Mouse (Mus musculus): Measurements from ENCODE around the gene Spats2l. TPM values are rescaled to one million over a fixed set of nuclear protein-coding genes. Genes with fewer than 3 reads are reported as not detected.
A peak's percentile ranks its signal among the peaks of the same experiment; 100 is the strongest.

Gene Spats2l
- polyA plus RNA-seq, 1 experiment from 2014 or later: 52.4 TPM

- no peaks in the 10 kb centered on the region for H3K36me3 ChIP-seq (replicated peaks; ENCODE audit: control insufficient read depth, insufficient read depth, low read depth, low read length)
- no peaks in the 10 kb centered on the region for H3K27me3 ChIP-seq (ENCODE audit: control insufficient read depth, insufficient read depth, low read length)
- peak; percentile 19 for DNase-seq (ENCODE audit: low spot score)
- H3K9me3 ChIP-seq (replicated peaks; ENCODE audit: control insufficient read depth, low read length): no peaks in the 10 kb centered on the region
- no peak overlapping the region for H3K27ac ChIP-seq (replicated peaks; ENCODE audit: low read depth, low read length)
- no peak overlapping the region for H3K4me3 ChIP-seq (ENCODE audit: low read depth, low read length)
- H3K4me1 ChIP-seq (ENCODE audit: control insufficient read depth, insufficient read depth, low read length): no peaks in the 10 kb centered on the region
- H3K4me2 ChIP-seq (ENCODE audit: low read depth, low read length): no peak overlapping the region
- peak; percentile 52; the same call in 1 of the 2 replicates for ATAC-seq (replicated peaks; ENCODE audit: insufficient number of reproducible peaks, low FRiP score, low TSS enrichment, low read depth)
- H3K9ac ChIP-seq (replicated peaks; ENCODE audit: low read length): no peak overlapping the region
- WGBS: 44% methylated on average over 7 of the region's 7 CpGs
These were observed 167.1 kb downstream of the Spats2l start for GRCm38 (mm10) chr1:57941095-57941494.

GRCm38 (mm10) chr1:57941734-57942133 is 167.8 kb downstream of the Spats2l start:
- Histone ChIP-seq H3K27ac (replicated peaks; ENCODE audit: low read depth, low read length) (no peak overlapping the region), H3K4me1 (ENCODE audit: control insufficient read depth, insufficient read depth, low read length) (no peaks in the 10 kb centered on the region), H3K9ac (replicated peaks; ENCODE audit: low read length) (no peak overlapping the region), H3K4me2 (ENCODE audit: low read depth, low read length) (no peak overlapping the region), H3K36me3 (replicated peaks; ENCODE audit: control insufficient read depth, insufficient read depth, low read depth, low read length) (no peaks in the 10 kb centered on the region), H3K9me3 (replicated peaks; ENCODE audit: control insufficient read depth, low read length) (no peaks in the 10 kb centered on the region), H3K4me3 (ENCODE audit: low read depth, low read length) (no peak overlapping the region), H3K27me3 (ENCODE audit: control insufficient read depth, insufficient read depth, low read length) (no peaks in the 10 kb centered on the region)
- ATAC-seq (replicated peaks; ENCODE audit: insufficient number of reproducible peaks, low FRiP score, low TSS enrichment, low read depth) (no peak), DNase-seq (ENCODE audit: low spot score) (no peak)
- WGBS: 52% methylated on average over 11 of the region's 11 CpGs

GRCm38 (mm10) chr1:57942215-57942614 is 168.3 kb downstream of the Spats2l start:
- Histone ChIP-seq H3K4me3 (ENCODE audit: low read depth, low read length) (no peak overlapping the region), H3K9ac (replicated peaks; ENCODE audit: low read length) (no peak overlapping the region), H3K27ac (replicated peaks; ENCODE audit: low read depth, low read length) (no peak overlapping the region), H3K36me3 (replicated peaks; ENCODE audit: control insufficient read depth, insufficient read depth, low read depth, low read length) (no peaks in the 10 kb centered on the region), H3K4me2 (ENCODE audit: low read depth, low read length) (no peak overlapping the region), H3K4me1 (ENCODE audit: control insufficient read depth, insufficient read depth, low read length) (no peaks in the 10 kb centered on the region), H3K9me3 (replicated peaks; ENCODE audit: control insufficient read depth, low read length) (no peaks in the 10 kb centered on the region), H3K27me3 (ENCODE audit: control insufficient read depth, insufficient read depth, low read length) (no peaks in the 10 kb centered on the region)
- DNase-seq (ENCODE audit: low spot score) (no peak), ATAC-seq (replicated peaks; ENCODE audit: insufficient number of reproducible peaks, low FRiP score, low TSS enrichment, low read depth) (no peak)
- WGBS: 67% methylated on average over 6 of the region's 6 CpGs

GRCm38 (mm10) chr1:57947552-57948347 is 173.8 kb downstream of the Spats2l start:
- H3K27me3 ChIP-seq (ENCODE audit: control insufficient read depth, insufficient read depth, low read length): no peaks in the 10 kb centered on the region
- WGBS: 19% methylated on average over 2 of the region's 2 CpGs
- no peaks in the 10 kb centered on the region for H3K4me1 ChIP-seq (ENCODE audit: control insufficient read depth, insufficient read depth, low read length)
- ATAC-seq (replicated peaks; ENCODE audit: insufficient number of reproducible peaks, low FRiP score, low TSS enrichment, low read depth) (no peak), DNase-seq (ENCODE audit: low spot score) (peak; percentile 36)
- H3K27ac ChIP-seq (replicated peaks; ENCODE audit: low read depth, low read length): no peak overlapping the region
- H3K4me2 ChIP-seq (ENCODE audit: low read depth, low read length): no peak overlapping the region
- H3K9ac ChIP-seq (replicated peaks; ENCODE audit: low read length): no peak overlapping the region
- no peak overlapping the region for H3K4me3 ChIP-seq (ENCODE audit: low read depth, low read length)
- no peaks in the 10 kb centered on the region for H3K9me3 ChIP-seq (replicated peaks; ENCODE audit: control insufficient read depth, low read length)
- no peaks in the 10 kb centered on the region for H3K36me3 ChIP-seq (replicated peaks; ENCODE audit: control insufficient read depth, insufficient read depth, low read depth, low read length)

GRCm38 (mm10) chr1:57949195-57949594 is 175.2 kb downstream of the Spats2l start:
- H3K4me2 ChIP-seq (ENCODE audit: low read depth, low read length): no peak overlapping the region
- no peak overlapping the region for H3K4me3 ChIP-seq (ENCODE audit: low read depth, low read length)
- no peak overlapping the region for H3K27ac ChIP-seq (replicated peaks; ENCODE audit: low read depth, low read length)
- WGBS: 3% methylated on average over 1 of the region's 1 CpGs
- no peaks in the 10 kb centered on the region for H3K4me1 ChIP-seq (ENCODE audit: control insufficient read depth, insufficient read depth, low read length)
- no peaks in the 10 kb centered on the region for H3K27me3 ChIP-seq (ENCODE audit: control insufficient read depth, insufficient read depth, low read length)
- no peak overlapping the region for H3K9ac ChIP-seq (replicated peaks; ENCODE audit: low read length)
- H3K36me3 ChIP-seq (replicated peaks; ENCODE audit: control insufficient read depth, insufficient read depth, low read depth, low read length): no peaks in the 10 kb centered on the region
- no peaks in the 10 kb centered on the region for H3K9me3 ChIP-seq (replicated peaks; ENCODE audit: control insufficient read depth, low read length)
- ATAC-seq (replicated peaks; ENCODE audit: insufficient number of reproducible peaks, low FRiP score, low TSS enrichment, low read depth) (no peak), DNase-seq (ENCODE audit: low spot score) (peak; percentile 52)

GRCm38 (mm10) chr1:57949716-57950115 is 175.8 kb downstream of the Spats2l start:
- 72% methylated on average over 5 of the region's 5 CpGs for WGBS
- ATAC-seq (replicated peaks; ENCODE audit: insufficient number of reproducible peaks, low FRiP score, low TSS enrichment, low read depth) (no peak), DNase-seq (ENCODE audit: low spot score) (no peak)
- H3K4me1 ChIP-seq (ENCODE audit: control insufficient read depth, insufficient read depth, low read length): no peaks in the 10 kb centered on the region
- no peak overlapping the region for H3K9ac ChIP-seq (replicated peaks; ENCODE audit: low read length)
- H3K9me3 ChIP-seq (replicated peaks; ENCODE audit: control insufficient read depth, low read length): no peaks in the 10 kb centered on the region
- no peaks in the 10 kb centered on the region for H3K36me3 ChIP-seq (replicated peaks; ENCODE audit: control insufficient read depth, insufficient read depth, low read depth, low read length)
- no peak overlapping the region for H3K27ac ChIP-seq (replicated peaks; ENCODE audit: low read depth, low read length)
- H3K4me2 ChIP-seq (ENCODE audit: low read depth, low read length): no peak overlapping the region
- H3K27me3 ChIP-seq (ENCODE audit: control insufficient read depth, insufficient read depth, low read length): no peaks in the 10 kb centered on the region
- H3K4me3 ChIP-seq (ENCODE audit: low read depth, low read length): no peak overlapping the region

- WGBS: 91% methylated on average over 4 of the region's 4 CpGs
- Histone ChIP-seq H3K9ac (replicated peaks; ENCODE audit: low read length) (no peak overlapping the region), H3K4me3 (ENCODE audit: low read depth, low read length) (no peak overlapping the region), H3K4me2 (ENCODE audit: low read depth, low read length) (no peak overlapping the region), H3K27ac (replicated peaks; ENCODE audit: low read depth, low read length) (no peak overlapping the region), H3K9me3 (replicated peaks; ENCODE audit: control insufficient read depth, low read length) (no peaks in the 10 kb centered on the region), H3K4me1 (ENCODE audit: control insufficient read depth, insufficient read depth, low read length) (no peaks in the 10 kb centered on the region), H3K36me3 (replicated peaks; ENCODE audit: control insufficient read depth, insufficient read depth, low read depth, low read length) (no peaks in the 10 kb centered on the region), H3K27me3 (ENCODE audit: control insufficient read depth, insufficient read depth, low read length) (no peaks in the 10 kb centered on the region)
- no peak for ATAC-seq (replicated peaks; ENCODE audit: insufficient number of reproducible peaks, low FRiP score, low TSS enrichment, low read depth)
- DNase-seq (ENCODE audit: low spot score): no peak
These were observed 178.5 kb downstream of the Spats2l start for GRCm38 (mm10) chr1:57952509-57952908.

GRCm38 (mm10) chr1:57953586-57954375 is 179.8 kb downstream of the Spats2l start:
- no peak overlapping the region for H3K9ac ChIP-seq (replicated peaks; ENCODE audit: low read length)
- DNase-seq (ENCODE audit: low spot score): no peak
- H3K27ac ChIP-seq (replicated peaks; ENCODE audit: low read depth, low read length): no peak overlapping the region
- no peak overlapping the region for H3K4me2 ChIP-seq (ENCODE audit: low read depth, low read length)
- ATAC-seq (replicated peaks; ENCODE audit: insufficient number of reproducible peaks, low FRiP score, low TSS enrichment, low read depth): no peak
- no peaks in the 10 kb centered on the region for H3K9me3 ChIP-seq (replicated peaks; ENCODE audit: control insufficient read depth, low read length)
- no peaks in the 10 kb centered on the region for H3K27me3 ChIP-seq (ENCODE audit: control insufficient read depth, insufficient read depth, low read length)
- H3K4me1 ChIP-seq (ENCODE audit: control insufficient read depth, insufficient read depth, low read length): no peaks in the 10 kb centered on the region
- H3K36me3 ChIP-seq (replicated peaks; ENCODE audit: control insufficient read depth, insufficient read depth, low read depth, low read length): no peaks in the 10 kb centered on the region
- WGBS: 92% methylated on average over 16 of the region's 16 CpGs
- no peak overlapping the region for H3K4me3 ChIP-seq (ENCODE audit: low read depth, low read length)
